Mouse (Mus musculus) hindbrain, embryonic 16.5 days (tissue): ENCODE measurements at regions not wholly inside any gene's neighbourhood (a gene's known extent, or its start where the extent isn't known, plus 50 kb on each side); places are given as distances from the start of the nearest gene placed in this dataset.
"Not testable (repeated sequence)": the region's sequence is repeated elsewhere in the genome, so short reads cannot be mapped to it uniquely, and the experiment has no call there.

Experiments
- ATAC-seq: fragments of 200-750 bp; cut with Nextera tagmentation; 2 replicates; pipeline ENCODE4 v1.8.0; 2017; ENCODE audit warnings: moderate TSS enrichment, moderate library complexity
- H3K27ac ChIP-seq: fragments of 300-500 bp; sonication (generic); 2 replicates; pipeline ENCODE4 v1.5.1; 2014; ENCODE audit warnings: low read depth, mild to moderate bottlenecking, control low read depth, low read length, moderate library complexity
- H3K27me3 ChIP-seq: fragments of 300-500 bp; sonication (generic); replicated peaks from 2 replicates; pipeline ENCODE4 v1.6.1; 2014; ENCODE audit warnings: low read length; ENCODE audit not compliant: control insufficient read depth, insufficient read depth
- H3K36me3 ChIP-seq: fragments of 300-500 bp; sonication (generic); 2 replicates; pipeline ENCODE4 v1.6.1; 2014; ENCODE audit warnings: mild to moderate bottlenecking, low read length, moderate library complexity, mixed read lengths; ENCODE audit not compliant: control insufficient read depth, insufficient read depth
- H3K4me1 ChIP-seq: fragments of 300-500 bp; sonication (generic); 2 replicates; pipeline ENCODE4 v1.6.1; 2014; ENCODE audit warnings: low read depth, low read length; ENCODE audit not compliant: control insufficient read depth, insufficient read depth
- H3K4me2 ChIP-seq: fragments of 300-500 bp; sonication (generic); 2 replicates; pipeline ENCODE4 v1.6.1; 2014; ENCODE audit warnings: mild to moderate bottlenecking, low read length, control low read depth, moderate library complexity
- H3K4me3 ChIP-seq: fragments of 300-500 bp; sonication (generic); 2 replicates; pipeline ENCODE4 v1.5.1; 2014; ENCODE audit warnings: mild to moderate bottlenecking, low read length, control low read depth, moderate library complexity
- H3K9ac ChIP-seq: fragments of 300-500 bp; sonication (generic); 2 replicates; pipeline ENCODE4 v1.6.1; 2014; ENCODE audit warnings: low read depth, mild to moderate bottlenecking, control low read depth, low read length, moderate library complexity
- H3K9me3 ChIP-seq: fragments of 300-500 bp; sonication (generic); 2 replicates; pipeline ENCODE4 v1.6.1; 2014; ENCODE audit warnings: mild to moderate bottlenecking, low read length, moderate library complexity; ENCODE audit not compliant: control insufficient read depth
- WGBS: fragments of 180-500 bp; shearing (Covaris S2); extraction: QIAGEN DNeasy Blood & Tissue Kit; methylation state at CpG from one replicate; pipeline ENCODE4 v1.1.7; 2014; 5-methylcytosine and 5-hydroxymethylcytosine counted together

- Histone ChIP-seq H3K4me2 (no peak overlapping the region), H3K9me3 (no peaks in the 10 kb centered on the region), H3K27me3 (no peaks in the 10 kb centered on the region), H3K4me3 (no peak overlapping the region), H3K36me3 (no peaks in the 10 kb centered on the region), H3K27ac (no peak overlapping the region), H3K4me1 (no peaks in the 10 kb centered on the region), H3K9ac (no peak overlapping the region)
- WGBS = 88% methylated on average over 2 of the region's 2 CpGs
- ATAC-seq = no peak
Observed at GRCm38 (mm10) chr17:82408296-82408695, 670.1 kb upstream of the Slc8a1 start.

DNA sequence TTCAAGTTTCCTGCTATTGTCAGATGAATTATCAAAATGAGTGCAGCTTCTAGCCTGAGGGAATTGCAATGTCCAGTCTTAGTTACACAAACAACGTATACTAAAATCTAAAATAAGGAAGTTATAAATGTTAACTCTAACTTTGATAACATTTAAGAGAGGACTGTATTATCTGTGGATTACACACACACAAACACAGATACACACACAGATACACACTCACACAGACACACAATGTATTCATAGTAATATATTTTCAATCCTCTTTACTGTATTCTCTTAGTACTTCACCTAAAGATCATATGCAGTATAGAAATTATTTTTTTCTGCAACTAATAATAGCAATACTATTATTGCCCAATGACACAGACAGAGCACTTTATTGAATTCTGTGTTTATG lies 661.2 kb upstream of the Slc8a1 start:
- Histone ChIP-seq H3K27me3 (no peaks in the 10 kb centered on the region), H3K4me2 (no peak overlapping the region), H3K9ac (no peak overlapping the region), H3K4me3 (no peak overlapping the region), H3K9me3 (no peaks in the 10 kb centered on the region), H3K27ac (no peak overlapping the region), H3K36me3 (no peaks in the 10 kb centered on the region), H3K4me1 (no peaks in the 10 kb centered on the region)
- no peak for ATAC-seq
- 80% methylated on average over 1 of the region's 1 CpGs for WGBS

DNA sequence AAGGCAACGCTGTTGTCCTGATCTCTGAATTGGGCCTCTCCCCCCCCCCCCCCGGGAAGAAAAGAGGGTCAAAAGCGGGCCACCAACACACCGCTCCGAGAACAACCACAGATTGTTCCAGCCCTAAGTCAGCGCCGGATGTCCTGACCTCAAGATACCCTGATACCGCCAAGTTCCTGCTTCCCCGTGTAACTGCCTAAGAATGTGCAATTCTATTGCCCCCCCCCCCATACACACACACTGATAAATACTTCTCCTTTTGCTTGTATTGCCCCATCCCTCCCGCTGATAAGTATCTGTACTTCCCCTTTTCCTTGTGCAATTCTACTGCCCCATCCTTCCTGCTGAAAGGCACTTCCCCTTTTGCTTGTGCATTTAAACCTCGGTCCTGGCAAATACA lies 641.2 kb upstream of the Slc8a1 start:
- H3K9ac ChIP-seq, H3K27ac ChIP-seq, ATAC-seq, H3K27me3 ChIP-seq, H3K4me1 ChIP-seq, H3K4me2 ChIP-seq, H3K36me3 ChIP-seq, H3K9me3 ChIP-seq, H3K4me3 ChIP-seq: not testable (repeated sequence)
- WGBS = 86% methylated on average over 4 of the region's 11 CpGs

- no peak overlapping the region for H3K4me2 ChIP-seq
- H3K27ac ChIP-seq = no peak overlapping the region
- H3K4me1 ChIP-seq = no peaks in the 10 kb centered on the region
- H3K36me3 ChIP-seq = no peaks in the 10 kb centered on the region
- H3K4me3 ChIP-seq = no peak overlapping the region
- no peak for ATAC-seq
- WGBS = 90% methylated on average over 2 of the region's 2 CpGs
- H3K27me3 ChIP-seq = no peaks in the 10 kb centered on the region
- no peak overlapping the region for H3K9ac ChIP-seq
- no peaks in the 10 kb centered on the region for H3K9me3 ChIP-seq
Observed at GRCm38 (mm10) chr17:82378248-82378820, 640.2 kb upstream of the Slc8a1 start.

- H3K4me2 ChIP-seq = no peak overlapping the region
- no peaks in the 10 kb centered on the region for H3K27me3 ChIP-seq
- H3K27ac ChIP-seq = no peak overlapping the region
- H3K9me3 ChIP-seq = no peaks in the 10 kb centered on the region
- no peaks in the 10 kb centered on the region for H3K36me3 ChIP-seq
- H3K4me1 ChIP-seq = no peaks in the 10 kb centered on the region
- no peak overlapping the region for H3K4me3 ChIP-seq
- ATAC-seq = no peak
- no peak overlapping the region for H3K9ac ChIP-seq
- 71% methylated on average over 1 of the region's 1 CpGs for WGBS
Observed at GRCm38 (mm10) chr17:82377176-82377592, 639.0 kb upstream of the Slc8a1 start.

GRCm38 (mm10) chr17:82367876-82368275 lies 629.7 kb upstream of the Slc8a1 start:
- Histone ChIP-seq H3K4me2 (no peak overlapping the region), H3K27me3 (no peaks in the 10 kb centered on the region), H3K4me3 (no peak overlapping the region), H3K4me1 (no peaks in the 10 kb centered on the region), H3K27ac (no peak overlapping the region), H3K36me3 (no peaks in the 10 kb centered on the region), H3K9me3 (no peaks in the 10 kb centered on the region), H3K9ac (no peak overlapping the region)
- ATAC-seq = no peak

- WGBS = 86% methylated on average over 4 of the region's 4 CpGs
Observed at GRCm38 (mm10) chr17:82366001-82366400, 627.8 kb upstream of the Slc8a1 start.

GRCm38 (mm10) chr17:82348636-82349035 lies 610.5 kb upstream of the Slc8a1 start:
- Histone ChIP-seq H3K4me3 (no peak overlapping the region), H3K9me3 (no peaks in the 10 kb centered on the region), H3K4me1 (no peaks in the 10 kb centered on the region), H3K36me3 (no peaks in the 10 kb centered on the region), H3K4me2 (no peak overlapping the region), H3K27me3 (no peaks in the 10 kb centered on the region), H3K27ac (no peak overlapping the region), H3K9ac (no peak overlapping the region)
- ATAC-seq = no peak

More at GRCm38 (mm10) chr17:82366001-82366400, 627.8 kb upstream of the Slc8a1 start:
- Histone ChIP-seq H3K27ac (no peak overlapping the region), H3K4me3 (no peak overlapping the region), H3K4me2 (no peak overlapping the region), H3K36me3 (no peaks in the 10 kb centered on the region), H3K27me3 (no peaks in the 10 kb centered on the region), H3K9ac (no peak overlapping the region), H3K9me3 (no peaks in the 10 kb centered on the region), H3K4me1 (no peaks in the 10 kb centered on the region)
- no peak for ATAC-seq

DNA sequence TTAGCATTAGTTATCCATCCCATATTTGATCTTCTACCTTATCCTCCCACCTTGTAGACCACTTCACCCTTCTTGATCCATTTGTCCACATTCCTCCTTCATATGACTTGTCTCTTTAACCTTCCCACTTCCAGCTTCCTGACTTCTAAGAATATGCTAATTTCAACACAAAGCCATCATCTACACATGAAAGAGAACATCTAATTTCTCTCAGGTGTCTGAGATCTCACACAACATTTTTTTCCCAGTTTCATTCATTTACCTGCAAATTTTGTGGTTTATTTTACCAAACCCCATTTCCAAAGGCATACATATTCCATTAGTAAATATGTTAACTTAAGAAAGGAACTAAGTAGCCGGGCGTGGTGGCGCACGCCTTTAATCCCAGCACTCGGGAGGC lies 593.3 kb upstream of the Slc8a1 start:
- Histone ChIP-seq H3K9ac (no peak overlapping the region), H3K36me3 (no peaks in the 10 kb centered on the region), H3K4me3 (no peak overlapping the region), H3K4me2 (no peak overlapping the region), H3K4me1 (no peaks in the 10 kb centered on the region), H3K27me3 (no peaks in the 10 kb centered on the region), H3K27ac (no peak overlapping the region), H3K9me3 (no peaks in the 10 kb centered on the region)
- ATAC-seq = no peak
- WGBS = 96% methylated on average over 5 of the region's 5 CpGs

DNA sequence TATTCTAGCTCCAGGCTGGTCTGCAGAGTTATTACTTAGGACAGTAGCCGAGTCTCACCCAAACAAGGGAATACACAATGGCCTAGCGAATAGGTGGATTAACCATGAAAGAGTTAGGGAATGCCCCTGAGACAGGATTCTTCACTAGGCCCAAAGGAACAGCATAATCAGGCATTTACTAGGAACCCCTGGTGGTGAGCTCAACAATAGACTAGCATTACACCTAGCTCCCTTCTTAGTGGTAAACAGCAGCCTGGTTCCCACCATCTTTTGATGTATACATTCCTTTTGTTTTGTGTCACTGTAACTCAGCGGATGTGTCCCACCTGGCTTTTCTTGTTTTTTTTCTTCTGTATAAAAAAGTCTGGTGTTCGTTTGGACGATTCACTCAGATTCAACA lies 574.0 kb upstream of the Slc8a1 start:
- Histone ChIP-seq H3K27ac (no peak overlapping the region), H3K4me3 (no peak overlapping the region), H3K9ac (no peak overlapping the region), H3K4me1 (no peaks in the 10 kb centered on the region), H3K9me3 (no peaks in the 10 kb centered on the region), H3K27me3 (no peaks in the 10 kb centered on the region), H3K4me2 (no peak overlapping the region), H3K36me3 (no peaks in the 10 kb centered on the region)
- ATAC-seq = no peak
- 84% methylated on average over 5 of the region's 5 CpGs for WGBS
